Mouse (Mus musculus): ENCODE data around the gene Scaf11.

DNA sequence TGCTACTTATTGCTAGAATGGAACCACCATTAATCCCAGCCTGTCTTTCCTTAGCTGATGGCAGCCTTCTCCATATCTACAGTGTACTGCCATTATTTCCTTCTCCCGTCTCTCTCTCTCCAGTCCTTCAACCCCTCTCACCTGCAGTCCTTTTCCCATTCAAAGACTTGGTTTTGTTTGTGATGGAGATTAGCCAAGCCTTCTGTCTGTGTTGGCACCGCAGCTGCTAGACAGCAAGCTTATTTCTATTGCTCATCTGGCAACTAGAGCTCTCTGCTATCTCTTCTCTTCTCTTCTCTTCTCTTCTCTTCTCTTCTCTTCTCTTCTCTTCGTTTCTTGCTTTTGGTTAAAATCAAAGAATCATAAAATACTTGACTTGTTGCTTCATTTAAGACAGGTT is 95.3 kb downstream of the Scaf11 start:
- TF ChIP-seq POLR2A (IDR thresholded peaks at IDR 0.05; ENCODE audit: borderline replicate concordance, extremely low read depth, insufficient read depth, insufficient read length, poor library complexity, severe bottlenecking) (no peak), CTCF (IDR thresholded peaks at IDR 0.05; ENCODE audit: borderline replicate concordance, extremely low read depth, insufficient read depth, insufficient read length) (no peak)

Measured in brain, embryonic 14.5 days (tissue).